Mouse (Mus musculus): ENCODE data around the gene Gm20388.

DNA sequence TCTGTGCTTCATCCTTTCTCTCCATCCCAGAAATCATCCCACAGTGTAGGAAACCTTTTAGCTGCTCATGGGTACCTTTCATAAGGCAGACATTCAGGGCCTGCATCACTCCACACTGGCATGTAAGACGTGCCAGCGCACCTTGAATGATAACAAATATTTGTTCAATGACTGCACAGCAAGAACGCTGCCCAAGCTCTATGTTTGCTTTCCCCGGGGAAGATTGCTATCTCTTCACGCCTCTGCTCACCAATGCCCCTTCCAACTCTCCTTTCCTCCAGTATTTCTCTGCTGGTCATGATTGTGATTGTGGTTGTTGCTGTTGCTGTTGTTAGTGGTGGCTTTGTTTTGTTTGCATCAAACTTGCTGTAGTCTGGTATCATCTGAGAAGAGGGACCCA lies 4292.3 kb downstream of the Gm20388 start:
- no peak for TF ChIP-seq MAFK (IDR thresholded peaks at IDR 0.05; ENCODE audit: insufficient read depth, low read depth, low read length)
- no peak for TF ChIP-seq ZNF384 (IDR thresholded peaks at IDR 0.05; ENCODE audit: low read depth, low read length)
- no peak for TF ChIP-seq CHD2 (IDR thresholded peaks at IDR 0.05; ENCODE audit: low read depth, low read length)
- no peak for TF ChIP-seq HCFC1 (IDR thresholded peaks at IDR 0.05; ENCODE audit: borderline replicate concordance, insufficient read depth, low read length)
